Mouse (Mus musculus) frontal cortex, postnatal 36 days (tissue): Measurements from ENCODE around the gene Acbd6.

Experiments used
- DNase-seq, 2 experiments: peaks; one replicate each; pipeline ENCODE4 v3.0.0; 2022; ENCODE audit warnings: low spot score in 2 of 2

Gene Acbd6

DNA sequence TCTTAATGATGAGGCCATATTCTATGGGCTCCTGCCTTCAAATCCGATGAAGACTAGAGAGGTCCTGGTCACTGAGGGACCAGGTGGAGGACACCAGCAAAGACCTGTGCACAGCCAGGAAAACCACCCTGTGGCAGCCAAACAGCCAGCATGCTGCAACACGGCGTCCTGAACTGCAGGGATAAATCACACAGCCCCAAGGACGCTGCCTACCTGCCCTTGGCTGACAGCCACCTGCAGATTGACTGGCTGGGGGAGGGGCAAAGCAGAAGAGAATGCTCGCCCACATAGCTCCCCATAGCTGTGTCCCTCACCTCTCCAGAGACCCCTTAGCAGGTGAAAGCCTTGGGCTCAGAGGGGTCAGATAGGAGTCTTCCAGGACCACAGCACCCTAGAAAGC is 162.1 kb downstream of the Acbd6 start:
- DNase-seq, result no peak

DNA sequence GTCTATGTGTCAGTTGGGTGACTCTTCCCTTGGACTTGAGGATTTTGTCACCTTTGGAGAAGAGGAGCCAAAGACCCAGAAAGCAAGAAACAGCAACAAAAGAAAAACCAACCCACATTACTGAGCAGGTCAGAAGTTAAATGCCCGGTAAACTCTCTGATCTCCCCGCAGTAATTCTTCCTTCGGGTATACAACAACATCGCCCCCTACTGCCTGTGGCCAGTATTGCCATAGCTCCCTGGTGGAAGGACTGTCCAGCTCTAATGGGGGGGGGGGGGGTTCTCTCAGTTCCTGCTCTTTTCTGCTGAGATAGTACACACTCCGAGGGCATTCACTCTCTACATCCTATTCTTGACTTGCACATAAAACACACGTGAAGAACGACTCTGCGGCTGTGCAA is 163.5 kb downstream of the Acbd6 start:
- peak; percentile 58 for DNase-seq

DNA sequence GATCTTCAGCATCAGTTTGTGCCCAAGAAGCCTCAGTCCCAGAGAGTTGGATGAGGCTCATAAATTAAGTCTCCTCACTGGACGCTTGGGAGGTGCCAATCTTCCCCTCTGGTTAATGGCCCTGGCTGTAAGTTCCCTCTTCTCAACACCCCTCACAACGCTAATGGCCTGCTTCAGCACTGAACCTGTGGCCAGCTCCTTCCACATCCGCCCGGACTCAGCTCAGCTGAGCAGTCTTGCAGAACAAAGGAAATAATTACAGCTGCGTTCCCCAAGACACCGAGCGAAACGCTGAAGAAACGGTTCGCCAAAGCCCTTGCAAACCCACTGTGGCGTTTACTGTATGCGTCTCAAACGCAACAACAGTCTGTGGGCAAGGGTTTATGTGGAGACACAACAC is 164.3 kb downstream of the Acbd6 start:
- no peak for DNase-seq

DNA sequence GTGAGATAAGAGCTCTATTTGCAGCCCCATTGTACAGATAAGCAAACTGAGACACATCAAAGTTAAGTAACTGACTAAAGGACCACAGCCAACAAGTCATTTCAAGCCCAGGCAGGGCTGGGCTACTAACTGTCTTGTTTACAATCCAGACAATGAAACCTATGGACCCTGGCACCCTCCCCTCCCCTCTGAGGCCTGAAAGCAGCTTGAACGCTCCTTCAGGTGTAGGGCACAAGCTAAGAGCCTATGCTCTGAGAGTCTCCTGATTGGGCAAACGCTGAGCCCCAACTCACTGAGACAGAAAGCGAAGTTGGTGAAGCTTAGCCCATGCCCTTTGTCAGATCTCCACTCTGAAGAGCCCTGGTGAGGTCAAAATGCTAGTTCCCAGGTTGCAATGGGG is 166.4 kb downstream of the Acbd6 start:
- DNase-seq, result no peak

DNA sequence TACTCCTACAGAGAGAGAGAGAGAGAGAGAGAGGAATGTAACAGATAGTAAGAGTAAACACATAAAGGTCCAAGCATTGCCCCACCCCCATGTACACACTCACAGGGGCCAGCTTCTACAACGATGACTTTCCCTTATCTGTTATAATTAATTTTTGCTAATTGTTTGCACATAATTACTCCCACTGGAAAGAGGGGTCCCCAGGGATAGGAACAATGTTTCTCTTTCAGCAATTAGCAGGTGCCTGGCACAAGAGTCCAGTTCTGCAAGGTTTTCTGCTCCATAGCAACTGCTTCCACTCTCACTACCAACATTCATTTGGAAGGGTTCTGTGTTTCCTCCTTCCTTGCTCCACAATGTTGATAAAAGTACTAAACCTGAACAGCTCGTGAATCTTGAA is 168.0 kb downstream of the Acbd6 start:
- no peak for DNase-seq

DNA sequence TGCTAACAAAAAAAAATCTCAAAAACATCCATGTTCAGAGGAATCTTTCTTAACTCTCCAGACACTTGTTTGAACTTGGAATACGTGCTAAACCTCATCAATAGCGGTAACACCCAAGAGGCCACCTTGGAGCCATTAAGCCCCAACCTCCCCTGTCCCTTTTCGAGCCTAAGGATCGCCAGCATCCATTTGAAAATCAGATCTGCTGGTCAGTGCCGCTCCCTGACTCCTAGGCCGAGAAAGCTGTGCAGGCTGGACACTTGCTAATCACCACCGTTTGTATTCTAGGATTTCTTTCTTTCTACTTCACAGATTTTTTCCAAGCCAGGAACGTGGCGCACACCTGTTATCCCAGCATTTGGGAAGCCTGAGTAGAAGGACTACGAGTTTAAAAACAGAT is 169.9 kb downstream of the Acbd6 start:
- DNase-seq, result no peak

DNA sequence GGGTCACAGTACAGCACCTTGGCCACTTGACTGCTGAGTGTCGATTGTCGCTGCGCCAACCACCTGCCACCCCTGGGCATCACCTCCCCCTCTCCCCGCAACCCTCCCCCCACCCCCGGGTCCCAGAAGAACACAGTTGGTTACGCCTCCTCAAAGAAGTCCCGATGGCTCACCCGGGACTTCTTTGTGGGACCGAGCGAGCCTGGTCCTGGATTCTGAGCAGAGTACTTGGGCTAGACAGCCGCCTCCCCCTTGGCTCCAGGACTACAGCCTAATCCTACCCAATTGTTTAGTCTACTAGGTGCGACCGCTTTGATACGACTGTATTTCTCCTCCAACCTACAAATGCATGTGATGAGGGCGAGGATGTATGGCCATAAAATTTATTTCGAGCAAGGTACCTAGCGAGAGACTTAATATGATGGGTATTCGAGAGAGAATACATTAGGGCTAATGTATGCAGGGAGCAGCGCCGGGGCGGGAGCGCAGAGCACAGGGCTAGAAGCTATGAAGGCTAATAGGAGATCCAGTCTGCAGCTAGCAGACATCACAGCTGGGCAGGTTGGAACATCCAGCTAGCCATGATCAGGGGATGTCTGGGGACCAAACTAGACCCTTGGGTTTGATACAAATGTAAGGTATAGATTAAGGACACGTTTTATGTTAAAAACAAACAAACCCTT is 171.3 kb downstream of the Acbd6 start:
- no peak for DNase-seq

DNA sequence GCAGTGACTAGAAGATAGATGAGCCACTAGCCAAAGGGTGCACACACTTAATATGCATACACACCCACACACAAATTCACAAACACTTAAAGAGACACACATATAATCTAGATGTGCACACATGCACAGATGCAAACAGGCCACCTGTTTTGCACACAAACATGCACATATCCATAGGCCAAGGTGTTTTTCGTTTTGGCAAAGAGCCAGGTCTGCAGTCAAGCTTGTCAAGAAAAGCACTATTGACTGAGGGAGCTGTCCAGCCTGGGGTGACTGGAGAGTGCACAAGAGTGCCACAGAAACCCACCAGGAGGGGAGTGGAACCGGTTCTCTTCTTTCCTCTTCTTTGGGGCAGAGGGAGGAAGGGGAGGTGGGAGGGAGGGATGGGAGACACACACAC is 173.2 kb downstream of the Acbd6 start:
- no peak for DNase-seq

DNA sequence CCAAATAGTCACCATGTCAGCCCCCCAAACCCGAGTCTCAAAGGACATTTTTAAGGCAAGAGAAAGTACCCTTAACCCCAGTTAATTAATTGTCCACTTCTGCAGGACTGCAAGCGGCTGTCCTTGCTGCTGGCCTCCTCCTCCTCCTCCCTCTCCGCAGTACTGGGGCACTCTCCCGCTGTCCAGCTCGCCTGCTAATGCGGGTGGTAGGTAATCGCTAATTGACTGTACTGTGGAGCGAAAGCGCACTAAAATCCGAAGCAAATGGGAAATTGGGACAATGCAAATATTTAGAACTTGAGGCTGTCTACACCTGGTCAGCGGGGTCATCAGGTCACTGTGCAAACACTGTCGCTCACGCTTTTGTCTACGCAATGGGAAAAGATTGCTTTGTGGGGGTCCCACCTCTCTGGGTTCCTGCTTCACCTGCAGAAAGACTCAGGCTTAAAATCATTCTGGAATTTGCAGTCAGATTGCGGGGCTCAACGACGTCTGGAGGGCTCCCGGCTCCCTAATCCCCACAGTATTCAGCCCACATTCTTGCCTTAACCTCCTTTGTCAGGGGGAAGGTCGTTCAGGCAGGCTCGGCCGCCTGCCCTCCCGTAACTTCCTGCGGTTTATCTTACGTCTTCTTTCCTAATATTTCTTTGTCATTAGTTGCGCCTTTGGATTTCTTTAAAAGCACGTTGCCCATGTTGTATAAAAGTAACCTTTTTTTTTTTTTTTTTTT is 178.3 kb downstream of the Acbd6 start:
- DNase-seq, result no peak

DNA sequence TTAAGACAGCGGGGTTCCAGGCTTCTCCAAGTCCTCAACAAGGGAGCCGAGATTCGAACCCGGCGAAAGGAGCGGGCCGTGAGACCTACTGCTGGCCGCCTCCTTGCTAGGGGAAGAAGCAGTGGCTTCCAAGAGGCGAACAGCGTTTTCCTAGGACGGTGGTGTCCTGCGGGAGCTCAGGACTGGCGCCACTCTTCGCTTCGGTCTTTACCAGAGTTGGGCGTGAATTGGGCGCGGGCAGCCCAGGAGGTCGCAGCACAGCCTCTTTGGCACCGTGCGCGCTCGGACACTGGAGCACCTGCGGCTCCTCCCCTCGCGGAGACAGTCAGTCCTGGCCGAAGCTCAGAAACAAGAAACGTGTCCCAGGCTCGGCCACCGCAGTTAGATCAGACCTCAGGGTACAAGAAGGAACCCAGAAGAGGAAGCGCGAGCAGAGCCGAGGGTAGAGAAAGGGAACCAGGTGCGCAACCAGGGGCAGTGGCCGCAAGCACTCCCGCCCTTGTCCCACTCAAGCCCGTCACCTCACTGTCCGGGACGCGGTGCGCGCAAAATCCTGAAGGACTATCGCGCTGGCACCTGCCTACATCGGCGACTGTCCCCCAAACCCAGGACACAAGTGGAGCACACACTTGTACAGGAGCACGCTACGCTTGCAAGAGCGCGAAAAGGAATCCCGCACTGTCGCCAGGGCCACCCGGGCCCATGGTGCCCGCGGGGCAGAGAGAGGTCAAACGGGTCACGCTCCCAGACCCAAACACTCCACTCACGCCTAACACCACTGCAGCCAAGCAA is 179.3 kb downstream of the Acbd6 start:
- DNase-seq, result no peak

DNA sequence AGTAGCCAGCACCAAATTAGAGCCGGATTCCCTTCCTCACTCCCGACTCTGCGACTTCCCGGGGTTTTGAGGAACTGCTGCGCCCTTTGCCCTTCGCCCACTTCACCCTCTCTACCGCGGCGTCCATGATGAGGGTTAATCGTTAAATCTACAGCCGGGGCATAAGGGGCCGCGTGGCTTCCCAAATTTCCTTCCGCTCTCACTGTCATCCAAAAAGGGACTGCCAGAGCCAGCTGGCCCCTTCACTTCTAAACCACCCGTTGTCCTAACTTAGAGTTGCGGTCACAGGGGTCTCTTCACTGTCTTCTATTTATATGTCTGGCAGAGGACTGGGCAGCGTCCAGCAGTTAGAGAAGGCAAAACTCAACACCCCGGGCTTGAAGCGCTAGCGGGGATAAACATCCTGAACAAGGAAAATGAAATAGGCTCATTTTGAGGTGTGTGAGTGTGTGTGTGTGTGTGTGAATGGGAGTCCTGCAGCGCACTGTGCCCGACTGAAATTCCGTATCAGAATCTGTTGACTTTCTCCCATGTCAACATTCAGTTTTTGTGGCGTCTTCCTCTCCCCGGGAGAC is 180.0 kb downstream of the Acbd6 start:
- DNase-seq, result no peak
